Mouse (Mus musculus): ENCODE data around the gene Sult1a1. TPM values are rescaled to one million over a fixed set of nuclear protein-coding genes. Genes with fewer than 3 reads are reported as not detected.
A peak's percentile ranks its signal among the peaks of the same experiment; 100 is the strongest.

The Sult1a1 gene
- polyA plus RNA-seq, 1 experiment from 2014 or later, result 7.5 TPM

- Histone ChIP-seq H3K9me3 (ENCODE audit: control insufficient read depth, low read length) (no peaks in the 10 kb centered on the region), H3K4me2 (ENCODE audit: low read depth, low read length) (no peak overlapping the region), H3K27me3 (replicated peaks; ENCODE audit: control insufficient read depth, insufficient read depth, low read length) (peaks cover 6% of the 10 kb centered on the region; the same call in 1 of the 2 replicates), H3K9ac (ENCODE audit: low read depth, low read length) (no peak overlapping the region), H3K36me3 (ENCODE audit: control insufficient read depth, insufficient read depth, low read length) (no peaks in the 10 kb centered on the region), H3K4me3 (ENCODE audit: low read length) (no peak overlapping the region), H3K4me1 (ENCODE audit: control insufficient read depth, insufficient read depth, low read length) (peaks cover 14% of the 10 kb centered on the region), H3K27ac (ENCODE audit: low read length) (no peak overlapping the region)
- no peak for ATAC-seq
- WGBS, result 83% methylated on average over 10 of the region's 10 CpGs
Measured at GRCm38 (mm10) chr7:126708175-126708952, 32.1 kb upstream of the Sult1a1 start.

GRCm38 (mm10) chr7:126707442-126708174, 31.4 kb upstream of the Sult1a1 start, which contains the start of gene Coro1a:
Gene Coro1a (minus strand): TSS chr7:126707787.
- Histone ChIP-seq H3K4me1 (ENCODE audit: control insufficient read depth, insufficient read depth, low read length) (peaks cover 14% of the 10 kb centered on the region), H3K9me3 (ENCODE audit: control insufficient read depth, low read length) (no peaks in the 10 kb centered on the region), H3K4me2 (ENCODE audit: low read depth, low read length) (no peak within 1 kb of the TSS), H3K36me3 (ENCODE audit: control insufficient read depth, insufficient read depth, low read length) (no peaks in the 10 kb centered on the region), H3K4me3 (ENCODE audit: low read length) (no peak within 1 kb of the TSS), H3K27me3 (replicated peaks; ENCODE audit: control insufficient read depth, insufficient read depth, low read length) (peaks cover 11% of the 10 kb centered on the region; the same call in 1 of the 2 replicates), H3K9ac (ENCODE audit: low read depth, low read length) (no peak within 1 kb of the TSS), H3K27ac (ENCODE audit: low read length) (no peak within 1 kb of the TSS)
- ATAC-seq, result no peak
- WGBS, result 85% methylated on average over 19 of the region's 19 CpGs

GRCm38 (mm10) chr7:126704121-126704980, 28.1 kb upstream of the Sult1a1 start:
- Histone ChIP-seq H3K9ac (ENCODE audit: low read depth, low read length) (peak overlapping the region; percentile 56), H3K4me2 (ENCODE audit: low read depth, low read length) (peak overlapping the region; percentile 61), H3K27me3 (replicated peaks; ENCODE audit: control insufficient read depth, insufficient read depth, low read length) (peaks cover 11% of the 10 kb centered on the region; the same call in 1 of the 2 replicates), H3K9me3 (ENCODE audit: control insufficient read depth, low read length) (no peaks in the 10 kb centered on the region), H3K27ac (ENCODE audit: low read length) (no peak overlapping the region), H3K36me3 (ENCODE audit: control insufficient read depth, insufficient read depth, low read length) (no peaks in the 10 kb centered on the region), H3K4me1 (ENCODE audit: control insufficient read depth, insufficient read depth, low read length) (peaks cover 17% of the 10 kb centered on the region), H3K4me3 (ENCODE audit: low read length) (peak overlapping the region; percentile 41)
- peak; percentile 72 for ATAC-seq
- WGBS, result 3% methylated on average over 39 of the region's 39 CpGs

- peak overlapping the region; percentile 56; the same call in 1 of the 2 replicates for H3K9ac ChIP-seq (ENCODE audit: low read depth, low read length)
- peak overlapping the region; percentile 41 for H3K4me3 ChIP-seq (ENCODE audit: low read length)
- H3K9me3 ChIP-seq (ENCODE audit: control insufficient read depth, low read length), result no peaks in the 10 kb centered on the region
- ATAC-seq, result no peak
- H3K27ac ChIP-seq (ENCODE audit: low read length), result no peak overlapping the region
- peaks cover 17% of the 10 kb centered on the region for H3K4me1 ChIP-seq (ENCODE audit: control insufficient read depth, insufficient read depth, low read length)
- 23% methylated on average over 7 of the region's 7 CpGs for WGBS
- H3K36me3 ChIP-seq (ENCODE audit: control insufficient read depth, insufficient read depth, low read length), result no peaks in the 10 kb centered on the region
- H3K4me2 ChIP-seq (ENCODE audit: low read depth, low read length), result no peak overlapping the region
- H3K27me3 ChIP-seq (replicated peaks; ENCODE audit: control insufficient read depth, insufficient read depth, low read length), result peaks cover 11% of the 10 kb centered on the region; the same call in 1 of the 2 replicates
Measured at GRCm38 (mm10) chr7:126703757-126704077, 27.5 kb upstream of the Sult1a1 start.

- Histone ChIP-seq H3K4me2 (ENCODE audit: low read depth, low read length) (no peak overlapping the region), H3K4me3 (ENCODE audit: low read length) (peak overlapping the region; percentile 41; the same call in 1 of the 2 replicates), H3K9ac (ENCODE audit: low read depth, low read length) (0 out of 2 replicates have a peak overlapping the region, but pooled peaks have one; percentile 34), H3K4me1 (ENCODE audit: control insufficient read depth, insufficient read depth, low read length) (peaks cover 17% of the 10 kb centered on the region), H3K36me3 (ENCODE audit: control insufficient read depth, insufficient read depth, low read length) (no peaks in the 10 kb centered on the region), H3K9me3 (ENCODE audit: control insufficient read depth, low read length) (no peaks in the 10 kb centered on the region), H3K27me3 (replicated peaks; ENCODE audit: control insufficient read depth, insufficient read depth, low read length) (peaks cover 11% of the 10 kb centered on the region; the same call in 1 of the 2 replicates), H3K27ac (ENCODE audit: low read length) (no peak overlapping the region)
- no peak for ATAC-seq
- 74% methylated on average over 12 of the region's 12 CpGs for WGBS
Measured at GRCm38 (mm10) chr7:126702861-126703756, 26.9 kb upstream of the Sult1a1 start.

- H3K27ac ChIP-seq (ENCODE audit: low read length), result no peak overlapping the region
- H3K4me1 ChIP-seq (ENCODE audit: control insufficient read depth, insufficient read depth, low read length), result peaks cover 17% of the 10 kb centered on the region
- H3K4me3 ChIP-seq (ENCODE audit: low read length), result no peak overlapping the region
- no peak overlapping the region for H3K4me2 ChIP-seq (ENCODE audit: low read depth, low read length)
- ATAC-seq, result no peak
- 83% methylated on average over 6 of the region's 6 CpGs for WGBS
- H3K27me3 ChIP-seq (replicated peaks; ENCODE audit: control insufficient read depth, insufficient read depth, low read length), result peaks cover 11% of the 10 kb centered on the region; the same call in 1 of the 2 replicates
- H3K9ac ChIP-seq (ENCODE audit: low read depth, low read length), result no peak overlapping the region
- H3K9me3 ChIP-seq (ENCODE audit: control insufficient read depth, low read length), result no peaks in the 10 kb centered on the region
- no peaks in the 10 kb centered on the region for H3K36me3 ChIP-seq (ENCODE audit: control insufficient read depth, insufficient read depth, low read length)
Measured at GRCm38 (mm10) chr7:126702358-126702757, 26.1 kb upstream of the Sult1a1 start.

- no peaks in the 10 kb centered on the region for H3K9me3 ChIP-seq (ENCODE audit: control insufficient read depth, low read length)
- no peak overlapping the region for H3K27ac ChIP-seq (ENCODE audit: low read length)
- peak overlapping the region; percentile 8; the same call in 1 of the 2 replicates for H3K4me3 ChIP-seq (ENCODE audit: low read length)
- H3K36me3 ChIP-seq (ENCODE audit: control insufficient read depth, insufficient read depth, low read length), result no peaks in the 10 kb centered on the region
- WGBS, result 63% methylated on average over 24 of the region's 24 CpGs
- H3K9ac ChIP-seq (ENCODE audit: low read depth, low read length), result peak overlapping the region; percentile 35
- H3K4me1 ChIP-seq (ENCODE audit: control insufficient read depth, insufficient read depth, low read length), result peaks cover 21% of the 10 kb centered on the region
- H3K4me2 ChIP-seq (ENCODE audit: low read depth, low read length), result peak overlapping the region; percentile 41
- H3K27me3 ChIP-seq (replicated peaks; ENCODE audit: control insufficient read depth, insufficient read depth, low read length), result peaks cover 11% of the 10 kb centered on the region; the same call in 1 of the 2 replicates
- ATAC-seq, result peak; percentile 3; the same call in 1 of the 2 replicates
Measured at GRCm38 (mm10) chr7:126701559-126702357, 25.5 kb upstream of the Sult1a1 start.

GRCm38 (mm10) chr7:126701070-126701469, 24.8 kb upstream of the Sult1a1 start:
- peak; percentile 54 for ATAC-seq
- 1% methylated on average over 11 of the region's 11 CpGs for WGBS

More at GRCm38 (mm10) chr7:126701070-126701469, 24.8 kb upstream of the Sult1a1 start:
- peak overlapping the region; percentile 8; the same call in 1 of the 2 replicates for H3K4me3 ChIP-seq (ENCODE audit: low read length)
- peaks cover 25% of the 10 kb centered on the region for H3K4me1 ChIP-seq (ENCODE audit: control insufficient read depth, insufficient read depth, low read length)
- H3K27me3 ChIP-seq (replicated peaks; ENCODE audit: control insufficient read depth, insufficient read depth, low read length), result peaks cover 11% of the 10 kb centered on the region; the same call in 1 of the 2 replicates
- H3K36me3 ChIP-seq (ENCODE audit: control insufficient read depth, insufficient read depth, low read length), result no peaks in the 10 kb centered on the region
- peak overlapping the region; percentile 35 for H3K9ac ChIP-seq (ENCODE audit: low read depth, low read length)
- H3K9me3 ChIP-seq (ENCODE audit: control insufficient read depth, low read length), result no peaks in the 10 kb centered on the region
- H3K27ac ChIP-seq (ENCODE audit: low read length), result no peak overlapping the region
- H3K4me2 ChIP-seq (ENCODE audit: low read depth, low read length), result peak overlapping the region; percentile 41

Measured in intestine, embryonic 16.5 days (tissue).